Mouse (Mus musculus) right cerebral cortex, postnatal 36 days (tissue): ENCODE measurements around the gene Cd300ld.
"Not testable (repeated sequence)": the region's sequence is repeated elsewhere in the genome, so short reads cannot be mapped to it uniquely, and the experiment has no call there.

Experiments
- DNase-seq, 2 experiments: peaks; one replicate each; pipeline ENCODE4 v3.0.0; 2022; ENCODE audit warnings: low spot score in 2 of 2, mixed read lengths in 1 of 2

Gene Cd300ld

GRCm38 (mm10) chr11:114989793-114990192, at the start of gene Cd300ld:
Gene Cd300ld (minus strand): TSS chr11:114989922.
- no peak for DNase-seq

GRCm38 (mm10) chr11:115037669-115038068, 47.9 kb upstream of the Cd300ld start, which contains the start of gene Cd300ld5:
Gene Cd300ld5 (minus strand): TSS chr11:115037769.
- DNase-seq = not testable (repeated sequence)

- not testable (repeated sequence) for DNase-seq
Measured at GRCm38 (mm10) chr11:115026912-115027311, 37.2 kb upstream of the Cd300ld start, which contains the start of gene Cd300ld4. Gene Cd300ld4 (minus strand): TSS chr11:115027012.

DNA sequence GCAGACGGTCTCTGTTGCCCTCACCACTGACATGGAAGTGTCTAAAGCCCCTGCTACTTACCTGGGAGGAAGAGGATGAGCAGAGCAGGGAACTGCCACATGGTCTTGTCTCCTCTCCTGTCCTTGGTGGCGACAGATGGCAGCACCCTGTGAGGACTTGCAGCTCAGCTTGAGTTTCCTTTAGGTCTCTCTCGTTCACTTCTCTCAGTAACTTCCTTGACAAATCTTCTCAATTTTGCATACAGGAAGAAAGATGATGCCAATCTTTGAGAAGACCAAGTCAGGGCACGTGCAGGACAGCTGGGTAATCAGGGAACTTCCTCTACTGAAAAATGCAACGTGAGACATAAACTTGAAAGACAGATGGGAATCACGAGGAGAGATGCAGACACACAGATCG, 26.4 kb upstream of the Cd300ld start, which contains the start of gene Cd300ld2:
TSS of gene Cd300ld2 (minus strand) at position 101 of the 400 bp plus-strand sequence.
- not testable (repeated sequence) for DNase-seq

DNA sequence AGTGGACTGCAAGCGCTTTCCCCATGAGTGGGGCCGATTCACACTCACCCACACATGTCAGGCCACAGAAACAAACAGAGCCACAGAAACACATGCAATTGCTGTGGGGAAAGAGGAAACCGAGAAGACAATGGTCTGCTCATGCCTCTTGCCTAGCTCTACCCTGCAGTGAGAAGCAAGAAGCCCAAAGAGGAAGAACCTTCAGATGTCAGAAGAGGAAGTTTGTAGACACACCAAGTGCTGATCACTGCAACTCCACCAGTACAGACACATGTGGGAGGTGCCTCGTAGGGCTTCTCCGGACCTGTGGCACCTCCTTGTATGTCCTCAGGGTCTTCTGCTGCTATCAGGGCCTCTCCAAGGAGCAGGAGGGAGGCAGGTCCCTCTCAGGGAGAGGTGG, 14.3 kb upstream of the Cd300ld start:
- DNase-seq = no peak

DNA sequence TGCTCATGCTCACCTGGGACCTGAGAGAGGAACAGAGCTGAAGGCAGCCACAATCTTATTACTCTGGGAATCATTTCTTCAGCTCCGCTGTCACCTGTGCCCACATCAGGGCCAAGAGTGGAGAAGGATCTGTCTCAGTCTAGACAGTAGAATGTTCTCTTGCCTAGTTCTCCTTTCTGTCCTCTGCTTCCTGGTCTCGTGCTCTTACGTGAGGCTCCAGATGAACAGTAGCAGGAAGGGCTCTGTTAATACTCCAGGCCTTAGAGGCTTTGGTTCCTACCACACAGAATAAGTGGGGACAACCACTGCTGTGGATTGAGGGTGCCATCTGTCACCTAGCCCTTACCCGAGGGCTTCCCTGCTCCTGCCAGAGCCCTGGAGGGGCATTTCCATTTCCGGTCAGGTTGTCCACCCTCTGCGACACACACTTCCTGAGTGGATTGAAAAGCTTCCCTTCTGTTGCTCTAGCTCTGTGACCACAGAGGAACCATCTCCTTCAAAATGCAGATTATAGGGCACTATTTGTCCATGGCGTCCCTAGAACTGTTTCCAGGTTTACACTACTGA, 11.8 kb upstream of the Cd300ld start, which contains the start of gene Cd300c2:
TSS of gene Cd300c2 (minus strand) at position 407 of the 567 bp plus-strand sequence.
- DNase-seq = no peak

DNA sequence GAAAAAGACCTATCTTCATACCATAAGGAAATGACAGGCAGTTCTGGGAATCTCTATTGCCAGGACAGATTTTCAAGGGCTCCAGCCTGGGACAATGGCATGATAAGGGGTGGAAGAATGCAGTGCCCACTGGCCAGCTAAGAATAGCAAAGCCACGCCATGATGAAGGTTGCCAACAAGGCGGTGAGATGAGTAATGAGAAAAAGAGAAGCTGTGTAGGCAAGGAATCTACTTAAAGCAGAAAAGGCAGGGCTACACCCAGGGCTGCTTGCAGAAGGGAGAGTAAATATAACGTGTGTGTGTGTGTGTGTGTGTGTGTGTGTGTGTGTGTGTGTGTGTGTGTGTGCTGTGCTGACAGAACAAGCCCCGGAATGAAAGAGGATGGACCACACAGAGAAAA, 7.9 kb downstream of the Cd300ld start:
- DNase-seq = peak in 1 of 2 experiments; percentile 11

- no peak for DNase-seq
Measured at GRCm38 (mm10) chr11:114972726-114973125, 17.0 kb downstream of the Cd300ld start.

DNA sequence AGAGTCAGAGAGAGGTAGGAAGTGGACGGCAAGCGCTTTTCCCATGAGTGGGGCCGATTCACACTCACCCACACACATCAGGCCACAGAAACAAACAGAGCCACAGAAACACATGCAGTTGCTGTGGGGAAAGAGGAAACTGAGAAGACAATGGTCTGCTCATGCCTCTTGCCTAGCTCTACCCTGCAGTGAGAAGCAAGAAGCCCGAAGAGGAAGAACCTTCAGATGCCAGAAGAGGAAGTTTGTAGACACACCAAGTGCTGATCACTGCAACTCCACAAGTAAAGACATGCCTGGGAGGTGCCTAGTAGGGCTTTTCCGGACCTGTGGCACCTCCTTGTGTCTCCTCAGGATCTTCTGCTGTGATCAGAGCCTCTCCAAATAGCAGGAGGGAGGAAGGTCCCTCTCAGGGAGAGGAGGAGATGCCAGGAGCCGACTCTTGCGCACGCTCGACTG, 20.9 kb downstream of the Cd300ld start, which contains the start of gene Cd300c:
TSS of gene Cd300c (minus strand) at position 406 of the 456 bp plus-strand sequence.
- DNase-seq = no peak

- no peak for DNase-seq
Measured at GRCm38 (mm10) chr11:114965182-114965828, 24.4 kb downstream of the Cd300ld start.

DNA sequence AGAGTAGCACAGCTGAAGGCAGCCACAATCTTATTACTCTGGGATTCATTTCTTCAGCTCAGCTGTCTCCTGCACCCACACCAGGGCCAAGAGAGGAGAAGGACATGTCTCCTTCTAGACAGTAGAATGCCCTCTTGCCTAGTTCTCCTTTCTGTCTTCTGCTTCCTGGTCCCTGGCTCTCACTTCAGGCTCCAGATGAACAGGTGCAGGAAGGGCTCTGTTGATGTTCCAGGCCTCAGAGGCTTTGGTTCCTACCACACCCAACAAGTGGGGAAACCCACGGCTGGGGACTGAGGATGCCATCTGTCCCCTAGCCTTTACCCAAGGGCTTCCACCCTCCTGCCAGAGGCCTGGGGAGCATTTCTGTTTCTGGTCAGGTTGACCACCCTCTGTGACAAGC, 29.4 kb downstream of the Cd300ld start:
- DNase-seq = no peak

DNA sequence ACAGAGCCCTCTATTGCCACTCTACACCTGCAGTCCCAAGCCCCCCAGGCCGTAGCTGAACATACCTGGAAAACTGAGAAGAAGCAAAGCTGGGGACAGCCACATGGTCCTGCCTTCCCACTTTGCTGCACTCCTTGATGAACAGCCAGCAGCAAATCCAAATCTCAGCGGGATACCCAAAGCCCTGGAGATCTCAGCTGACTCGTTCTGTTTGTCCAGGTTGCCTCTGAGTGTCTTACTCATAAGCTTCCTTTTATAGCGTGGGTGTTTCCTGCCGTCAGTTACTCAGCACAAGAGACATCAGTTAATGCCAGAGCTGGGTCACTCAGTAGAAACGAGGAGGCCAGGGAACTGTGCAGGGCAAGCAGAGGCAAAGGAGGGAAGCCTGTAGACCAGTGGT, 55.6 kb downstream of the Cd300ld start, which contains the start of gene Cd300lb:
TSS of gene Cd300lb (minus strand) at position 243 of the 400 bp plus-strand sequence.
- no peak for DNase-seq

GRCm38 (mm10) chr11:114933591-114933990, 56.1 kb downstream of the Cd300ld start:
- DNase-seq = no peak
